Mouse (Mus musculus) cerebellum, postnatal 36 days (tissue): ENCODE data around the gene Btnl10.

Experiments used
- DNase-seq, 2 experiments: peaks; one replicate each; pipeline ENCODE4 v3.0.0; 2021 to 2022; ENCODE audit warnings: mixed read lengths in 2 of 2

Gene Btnl10

DNA sequence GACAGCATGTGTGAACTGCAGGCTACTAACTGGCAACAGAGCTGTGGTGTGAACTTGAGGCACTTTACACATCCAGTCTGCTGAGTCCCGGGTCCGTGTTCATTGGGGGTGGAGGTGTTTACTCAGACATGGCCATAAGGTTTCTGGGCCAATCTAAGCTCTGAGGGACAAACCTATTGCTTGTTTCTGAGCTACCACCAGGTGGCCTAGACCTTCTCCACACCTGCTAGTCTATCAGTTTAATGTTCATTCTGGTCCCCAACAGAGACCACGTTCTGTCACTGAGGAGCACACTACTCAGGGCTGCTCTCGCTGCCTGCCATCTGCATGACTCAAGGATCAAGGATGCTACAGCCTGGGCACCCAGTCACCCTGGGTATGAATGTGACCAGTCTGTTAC is 13.9 kb downstream of the Btnl10 start:
- no peak for DNase-seq

GRCm38 (mm10) chr11:58937909-58938308 is 20.2 kb downstream of the Btnl10 start:
- DNase-seq = no peak

DNA sequence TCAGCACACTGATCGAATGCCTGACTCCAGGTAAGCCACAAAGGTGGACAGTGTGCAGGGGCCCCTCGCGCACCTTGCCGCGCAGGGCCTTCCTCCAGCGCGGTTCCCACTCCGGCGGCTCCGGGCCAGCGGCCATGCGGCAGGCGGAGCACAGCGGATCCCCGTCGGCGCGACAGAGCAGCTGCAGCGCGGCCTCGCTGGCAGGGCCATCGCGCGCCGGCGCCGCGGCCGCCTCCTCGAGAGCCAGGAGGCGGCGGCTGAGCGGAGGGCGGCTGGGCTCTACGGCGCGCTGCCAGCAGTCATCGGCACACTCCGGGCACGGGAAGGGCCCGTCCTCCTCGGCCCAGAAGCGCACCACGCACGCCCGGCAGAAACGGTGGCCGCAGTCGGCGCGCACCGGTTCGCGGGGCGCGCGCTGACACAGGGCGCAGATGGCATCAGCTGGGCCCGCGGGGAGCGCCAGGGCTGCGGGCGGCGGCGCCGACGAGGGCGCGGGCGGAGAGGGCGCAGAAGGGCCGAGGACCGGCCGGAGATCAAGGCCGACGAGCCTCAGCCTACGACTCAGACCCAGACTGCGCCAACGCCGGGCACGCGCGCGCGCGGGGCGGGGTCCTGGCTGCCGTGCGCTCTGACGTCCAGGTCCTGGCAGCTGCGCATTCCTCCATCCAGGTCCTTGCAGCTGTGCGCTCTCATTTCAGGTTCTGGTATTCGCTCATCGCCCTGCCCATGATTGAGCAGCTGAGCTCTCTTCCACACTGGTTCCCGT is 20.8 kb downstream of the Btnl10 start, which contains the start of gene Rnf187:
TSS of gene Rnf187 (minus strand) at position 595 of the 766 bp plus-strand sequence.
- DNase-seq = peak; percentile 93 to 95

- no peak for DNase-seq
Measured at GRCm38 (mm10) chr11:58939088-58939439, 21.4 kb downstream of the Btnl10 start.

GRCm38 (mm10) chr11:58944136-58944535 is 26.4 kb downstream of the Btnl10 start:
- no peak for DNase-seq

GRCm38 (mm10) chr11:58947306-58947705 is 29.6 kb downstream of the Btnl10 start:
- DNase-seq = no peak

DNA sequence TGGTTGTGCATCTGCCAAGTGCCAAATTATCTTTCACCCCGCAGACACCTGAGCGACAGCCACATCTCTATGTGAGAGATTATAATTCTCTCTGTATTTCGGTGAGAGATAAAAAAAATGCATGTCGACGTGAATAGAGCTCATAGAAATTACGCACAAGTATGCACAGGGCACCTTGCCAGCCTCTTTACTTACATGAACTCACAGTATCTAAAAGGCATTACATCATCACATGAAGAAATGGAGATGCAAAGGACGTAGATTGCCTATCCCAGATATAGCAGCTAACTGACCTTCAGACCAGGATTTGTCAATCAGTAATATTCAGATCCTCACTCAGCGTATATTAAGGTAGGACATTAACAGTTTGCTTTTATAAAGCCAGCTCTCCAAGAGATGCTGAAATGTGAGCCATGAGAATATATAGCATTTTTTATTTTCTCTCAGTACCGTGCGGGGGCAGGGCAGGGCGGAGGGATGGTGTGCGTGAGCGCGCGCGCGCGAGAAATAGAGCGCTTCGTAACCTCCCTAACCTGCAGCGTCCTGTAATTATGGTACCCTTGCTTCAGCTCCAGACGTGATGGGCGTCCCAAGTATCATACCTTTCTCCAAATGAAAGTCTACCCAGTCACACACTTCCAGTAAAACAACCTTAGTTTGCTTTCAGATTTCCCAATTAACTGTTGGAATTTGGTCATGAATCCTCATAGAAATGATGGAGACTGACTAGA is 30.3 kb downstream of the Btnl10 start:
- DNase-seq = peak; percentile 78 to 80

DNA sequence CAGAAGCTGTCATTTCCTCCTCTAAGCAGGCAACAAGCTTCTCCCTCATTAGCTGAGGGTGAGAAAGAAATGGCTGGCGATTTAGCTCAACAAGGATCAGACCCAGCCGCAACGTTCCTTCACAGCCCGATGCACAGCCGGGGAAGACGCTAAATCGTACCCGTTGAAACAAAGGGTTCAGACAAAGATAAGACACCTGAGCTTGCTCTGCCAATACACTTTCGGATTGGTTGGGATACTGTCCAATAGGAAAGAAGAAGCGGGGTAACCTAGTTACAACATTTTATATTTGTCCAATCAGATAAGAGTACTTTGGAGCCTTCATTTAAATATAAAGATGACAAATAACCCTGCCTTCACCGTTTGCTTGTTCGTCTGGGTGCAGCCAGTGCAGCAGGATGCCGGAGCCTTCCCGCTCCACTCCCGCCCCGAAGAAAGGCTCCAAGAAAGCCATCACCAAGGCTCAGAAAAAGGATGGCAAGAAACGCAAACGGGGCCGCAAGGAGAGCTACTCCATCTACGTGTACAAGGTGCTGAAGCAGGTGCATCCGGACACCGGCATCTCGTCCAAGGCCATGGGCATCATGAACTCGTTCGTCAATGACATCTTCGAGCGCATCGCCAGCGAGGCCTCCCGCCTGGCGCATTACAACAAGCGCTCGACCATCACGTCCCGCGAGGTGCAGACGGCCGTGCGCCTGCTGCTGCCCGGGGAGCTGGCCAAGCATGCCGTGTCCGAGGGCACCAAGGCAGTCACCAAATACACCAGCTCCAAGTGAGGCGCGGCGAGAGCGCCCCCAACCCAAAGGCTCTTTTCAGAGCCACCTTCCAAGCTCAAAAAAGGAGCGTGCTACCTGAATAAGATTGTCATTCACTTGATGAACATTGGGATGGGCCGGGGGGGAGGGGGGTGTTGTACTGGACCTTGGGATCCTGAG is 31.1 kb downstream of the Btnl10 start, which contains the start of gene Hist3h2ba:
TSS of gene Hist3h2ba (plus strand) at position 379 of the 938 bp plus-strand sequence.
- peak; percentile 82 to 89 for DNase-seq

DNA sequence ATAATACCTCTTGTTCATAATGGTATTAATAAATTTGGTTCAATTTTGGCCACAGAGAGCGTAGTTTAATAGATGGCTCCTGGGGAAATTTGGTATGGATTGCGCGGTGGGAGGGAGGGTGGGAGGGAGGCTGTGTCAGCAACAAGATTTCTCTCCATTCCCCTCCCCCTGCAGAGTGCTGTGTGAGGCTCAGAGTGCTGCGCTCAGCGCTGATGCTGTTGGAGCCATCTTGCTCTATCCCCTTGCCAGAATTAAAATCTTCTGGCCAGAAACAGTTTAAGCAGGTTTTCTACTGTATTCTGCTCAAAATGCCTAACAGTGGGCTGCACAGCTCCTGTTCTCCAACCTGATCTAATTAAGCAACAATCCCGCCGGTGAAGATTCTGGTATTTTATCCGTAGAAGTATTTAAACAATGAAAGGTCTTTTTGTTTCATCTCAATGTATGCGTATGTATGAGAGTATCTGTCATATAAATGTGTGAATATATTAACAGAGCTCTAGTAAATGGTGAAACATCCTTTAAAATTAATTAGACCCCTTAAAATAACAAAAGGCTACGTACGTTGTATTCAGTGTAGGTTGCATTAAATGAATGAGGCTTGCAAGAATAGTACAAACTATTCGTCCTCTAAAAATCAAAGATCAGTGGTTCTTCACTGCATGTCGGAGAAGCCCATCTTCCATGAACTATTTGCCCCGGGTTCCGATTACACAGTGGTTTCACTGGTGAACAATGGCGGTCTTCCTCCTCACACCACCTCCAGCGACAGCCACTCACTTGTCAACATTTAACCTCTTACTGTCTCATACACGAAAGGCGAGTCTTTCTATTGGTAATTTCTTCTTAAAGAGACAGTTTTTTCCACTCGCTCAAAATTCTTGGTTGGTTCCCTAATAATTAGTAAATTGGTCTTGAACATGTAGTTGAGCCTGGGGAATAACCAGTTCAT is 32.0 kb downstream of the Btnl10 start:
- DNase-seq = peak; percentile 73

DNA sequence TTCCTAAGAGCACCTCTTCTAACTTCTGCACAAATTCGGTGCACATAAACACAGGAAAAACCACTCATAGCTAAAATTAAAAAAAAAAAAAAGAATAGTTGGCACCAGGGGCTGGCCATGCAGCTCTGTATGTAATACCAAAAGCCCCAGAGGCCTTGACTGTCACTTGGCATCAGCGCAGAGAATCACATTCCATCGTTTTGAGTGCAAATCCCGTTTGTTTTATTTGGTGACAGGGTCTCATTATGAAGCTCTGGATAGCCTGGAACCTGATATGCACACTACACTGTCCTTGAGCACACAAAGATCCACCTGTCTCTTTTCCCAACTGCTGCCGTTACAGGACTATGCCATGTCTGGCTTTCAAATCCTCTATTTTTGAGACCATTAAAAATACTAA is 33.5 kb downstream of the Btnl10 start:
- no peak for DNase-seq

DNA sequence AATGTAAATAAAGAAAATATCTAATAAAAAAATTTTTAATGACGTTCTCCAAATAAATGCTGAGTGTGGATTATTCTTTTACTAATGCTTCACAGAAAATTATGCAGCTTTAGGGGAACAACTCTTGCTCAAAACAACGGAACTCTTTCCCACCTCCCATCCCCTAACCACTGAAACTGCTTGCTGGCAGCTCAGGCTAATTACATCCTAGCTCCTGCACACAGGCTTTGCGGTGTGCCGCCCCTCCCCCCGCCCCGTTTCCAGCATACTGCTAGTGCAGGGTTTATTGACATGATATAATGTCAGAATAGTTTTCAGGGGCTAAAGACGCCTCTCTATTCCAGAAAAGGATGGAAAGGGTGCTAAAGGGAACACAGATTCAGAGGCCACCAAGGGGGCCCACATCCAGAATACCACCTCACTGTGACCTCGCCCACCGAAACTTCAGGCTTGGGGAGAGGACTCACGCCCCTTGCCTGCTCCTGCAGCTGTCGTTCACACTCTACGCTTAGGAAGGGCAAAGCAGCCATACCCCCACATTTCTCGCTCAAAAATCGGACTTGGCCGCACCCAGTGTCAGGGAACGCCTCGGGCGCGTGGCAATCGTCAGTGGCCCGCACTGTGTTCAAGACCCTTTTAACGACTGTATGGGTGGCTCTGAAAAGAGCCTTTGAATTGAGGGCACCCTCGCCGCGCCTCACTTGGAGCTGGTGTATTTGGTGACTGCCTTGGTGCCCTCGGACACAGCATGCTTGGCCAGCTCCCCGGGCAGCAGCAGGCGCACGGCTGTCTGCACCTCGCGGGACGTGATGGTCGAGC is 35.9 kb downstream of the Btnl10 start:
- DNase-seq = peak in 1 of 2 experiments; percentile 55

- peak in 1 of 2 experiments; percentile 89 for DNase-seq
Measured at GRCm38 (mm10) chr11:58954170-58954419, 36.4 kb downstream of the Btnl10 start.

GRCm38 (mm10) chr11:58954420-58955142 is 36.9 kb downstream of the Btnl10 start, which contains the start of the genes Hist3h2a and Trim17:
TSS of gene Hist3h2a (plus strand) at chr11:58954685.
TSS of gene Trim17 (plus strand) at chr11:58954685.
- peak; percentile 88 for DNase-seq

GRCm38 (mm10) chr11:58955143-58955867 is 37.6 kb downstream of the Btnl10 start:
- DNase-seq = no peak

DNA sequence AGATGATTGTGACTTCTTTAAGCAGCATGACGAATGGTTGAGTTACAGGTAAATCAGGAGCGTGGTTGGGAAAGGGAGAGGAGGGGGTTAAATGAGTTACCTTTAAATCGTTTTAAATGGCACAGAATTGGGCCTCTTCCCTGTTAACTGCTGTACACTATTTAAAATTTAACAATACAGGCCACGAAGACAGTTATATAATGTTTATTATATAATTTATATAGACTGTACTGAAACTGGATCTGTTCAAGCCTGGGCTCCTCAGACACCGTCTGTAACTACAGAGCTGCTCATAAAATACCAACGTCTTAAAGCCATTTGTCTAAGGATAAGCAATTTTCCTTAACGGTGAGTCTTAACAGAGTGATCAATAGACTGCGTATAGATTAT is 38.2 kb downstream of the Btnl10 start:
- DNase-seq = no peak

GRCm38 (mm10) chr11:58957226-58957914 is 39.7 kb downstream of the Btnl10 start:
- peak; percentile 37 to 43 for DNase-seq

GRCm38 (mm10) chr11:58958536-58958935 is 40.8 kb downstream of the Btnl10 start:
- DNase-seq = no peak

- no peak for DNase-seq
Measured at GRCm38 (mm10) chr11:58959186-58959825, 41.6 kb downstream of the Btnl10 start.
